Mouse (Mus musculus): ENCODE measurements around the gene Osbpl11.

DNA sequence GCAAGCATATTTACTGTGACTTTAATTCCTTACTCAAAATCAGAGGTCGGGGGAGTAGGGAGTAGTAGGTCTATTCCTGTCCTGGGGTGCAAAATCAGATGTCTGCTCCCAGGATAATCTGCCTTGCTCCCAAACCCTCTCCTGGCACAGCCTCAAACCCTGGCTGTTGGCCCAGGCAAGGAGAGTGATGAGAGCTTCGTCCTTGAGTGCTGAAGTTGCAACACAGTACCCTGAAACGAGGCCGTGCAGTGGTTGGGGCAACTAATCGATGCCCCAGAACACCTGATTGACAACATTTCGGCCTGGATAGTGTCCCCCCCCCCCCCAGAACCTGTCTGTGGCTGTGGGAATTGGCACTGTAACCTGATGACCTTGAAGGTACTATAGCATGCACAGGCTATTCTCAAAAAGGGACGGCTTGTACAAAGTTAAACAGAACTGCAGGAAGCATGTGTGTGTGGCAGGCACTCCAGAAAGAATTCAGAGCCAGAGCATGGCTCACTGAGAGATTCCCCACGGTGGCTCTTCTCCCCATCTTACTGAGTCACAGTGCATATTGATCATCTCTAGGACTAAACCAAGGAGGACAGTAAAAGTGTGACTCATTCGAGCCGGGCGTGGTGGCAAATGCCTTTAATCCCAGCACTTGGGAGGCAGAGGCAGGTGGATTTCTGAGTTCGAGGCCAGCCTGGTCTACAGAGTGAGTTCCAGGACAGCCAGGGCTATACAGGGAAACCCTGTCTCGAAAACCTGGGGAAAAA lies 21.4 kb upstream of the Osbpl11 start:
- TF ChIP-seq CTCF (IDR thresholded peaks at IDR 0.05; ENCODE audit: extremely low read depth, insufficient read depth, low read length) (no peak), POLR2A (IDR thresholded peaks at IDR 0.05; ENCODE audit: extremely low read depth, insufficient read depth, low read length) (no peak)

Measured in cortical plate, adult 2 months (tissue).